Mouse (Mus musculus) retina, postnatal 1 day (tissue): ENCODE results near the gene Gtdc1.

Experiments used
- DNase-seq: peaks from one replicate; pipeline ENCODE4 v3.0.0-alpha.2; 2012

The Gtdc1 gene

DNA sequence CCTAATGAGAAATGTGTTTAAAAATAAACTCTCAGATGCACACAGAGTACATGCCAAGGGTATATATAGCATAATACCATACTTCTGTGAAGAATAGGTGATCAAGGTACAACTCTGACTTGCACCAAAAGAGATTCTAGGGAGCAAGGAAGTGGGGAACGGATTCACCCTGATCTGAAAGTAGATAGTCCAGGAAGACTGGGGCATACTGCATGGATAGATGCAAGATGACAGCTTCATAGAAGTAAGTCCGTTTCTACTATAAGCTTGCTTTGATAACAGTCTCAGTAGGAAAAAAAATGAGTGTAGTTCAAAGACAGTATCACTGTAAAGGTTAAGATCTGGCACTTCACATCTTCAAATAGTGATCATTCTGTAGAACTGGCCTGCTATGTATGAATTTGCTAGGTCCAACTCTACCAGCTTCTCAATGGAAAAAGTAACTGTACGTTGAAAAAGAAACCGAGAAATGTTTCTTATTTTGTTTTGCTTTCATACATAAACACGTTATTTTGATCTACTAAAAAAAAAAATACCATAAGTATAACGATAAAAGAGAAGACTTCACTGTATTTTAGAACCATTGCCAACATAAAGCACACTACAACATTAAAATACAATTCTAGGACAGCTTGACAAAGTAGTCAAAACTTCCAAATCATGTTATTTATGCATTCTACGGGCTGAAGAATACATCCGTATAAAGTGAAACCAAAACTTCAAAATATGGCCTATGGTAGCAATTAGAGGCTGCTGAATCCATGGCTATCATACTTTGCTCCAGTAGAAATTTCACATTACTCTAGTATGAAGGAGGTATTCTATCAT, 4.2 kb downstream of the Gtdc1 start:
- DNase-seq: no peak

- no peak for DNase-seq
Observed at GRCm38 (mm10) chr2:44922500-44922899, 5.0 kb downstream of the Gtdc1 start.

GRCm38 (mm10) chr2:44920471-44920870, 7.0 kb downstream of the Gtdc1 start:
- DNase-seq: no peak

GRCm38 (mm10) chr2:44919326-44919725, 8.1 kb downstream of the Gtdc1 start:
- no peak for DNase-seq

- DNase-seq: no peak
Observed at GRCm38 (mm10) chr2:44918737-44919136, 8.7 kb downstream of the Gtdc1 start.

DNA sequence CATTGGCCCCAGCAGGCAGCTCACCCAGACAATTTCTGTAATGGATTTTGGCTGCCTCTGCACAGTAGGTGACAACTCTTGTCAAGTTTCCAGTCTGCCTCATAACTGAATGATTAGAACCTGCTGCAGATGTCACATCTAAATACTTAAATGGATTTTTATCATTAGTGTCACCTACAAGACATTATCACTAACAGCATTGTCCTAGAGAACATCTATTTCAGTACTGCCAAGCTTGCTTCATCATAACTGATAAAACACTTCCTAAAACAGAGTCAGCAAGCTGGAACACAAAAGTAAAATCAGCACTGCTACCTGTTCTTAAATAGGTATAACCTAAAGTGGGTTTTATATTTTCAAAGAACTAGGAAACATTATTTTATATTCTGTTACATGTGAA, 11.2 kb downstream of the Gtdc1 start:
- no peak for DNase-seq

DNA sequence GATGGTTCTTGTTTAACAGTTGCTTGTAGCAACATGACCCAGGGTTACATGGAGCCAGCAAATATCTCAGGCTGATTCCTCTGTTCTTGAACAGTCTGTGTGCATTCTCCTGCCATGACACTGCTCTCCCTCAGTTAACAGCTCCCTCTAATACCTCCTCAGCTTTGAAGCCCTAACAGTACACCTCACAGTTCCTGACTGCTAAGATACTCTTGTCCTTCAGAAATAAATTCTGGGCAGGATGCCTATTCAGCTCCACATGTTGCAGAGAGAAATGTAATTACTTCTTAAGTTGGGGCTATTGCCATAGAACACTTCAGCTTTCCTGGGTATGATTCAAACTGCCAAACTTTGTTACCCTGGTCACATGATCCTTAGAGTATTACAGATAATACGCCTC, 29.7 kb downstream of the Gtdc1 start:
- DNase-seq: no peak

DNA sequence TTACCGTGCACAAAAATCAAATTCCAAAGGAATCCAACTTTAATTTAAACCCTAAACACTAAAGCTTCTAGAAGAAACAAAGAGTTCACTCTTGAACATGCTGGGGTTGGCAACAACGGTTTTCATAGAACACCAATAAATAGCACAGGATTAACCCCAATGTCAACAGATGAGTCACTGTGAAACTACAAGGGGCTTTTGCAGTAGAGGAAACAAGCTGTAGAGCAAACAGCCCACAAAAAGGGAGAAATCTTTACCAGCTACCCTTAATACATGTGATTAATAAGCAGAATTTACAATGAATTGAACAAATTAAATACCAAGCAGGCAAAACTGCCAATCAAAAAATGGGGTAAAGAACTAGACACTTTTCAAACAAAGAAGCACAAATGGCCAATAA, 53.7 kb downstream of the Gtdc1 start:
- DNase-seq: no peak

- DNase-seq: no peak
Observed at GRCm38 (mm10) chr2:44864726-44865125, 62.7 kb downstream of the Gtdc1 start.

- no peak for DNase-seq
Observed at GRCm38 (mm10) chr2:44854475-44854874, 73.0 kb downstream of the Gtdc1 start.

- no peak for DNase-seq
Observed at GRCm38 (mm10) chr2:44849666-44850065, 77.8 kb downstream of the Gtdc1 start.

DNA sequence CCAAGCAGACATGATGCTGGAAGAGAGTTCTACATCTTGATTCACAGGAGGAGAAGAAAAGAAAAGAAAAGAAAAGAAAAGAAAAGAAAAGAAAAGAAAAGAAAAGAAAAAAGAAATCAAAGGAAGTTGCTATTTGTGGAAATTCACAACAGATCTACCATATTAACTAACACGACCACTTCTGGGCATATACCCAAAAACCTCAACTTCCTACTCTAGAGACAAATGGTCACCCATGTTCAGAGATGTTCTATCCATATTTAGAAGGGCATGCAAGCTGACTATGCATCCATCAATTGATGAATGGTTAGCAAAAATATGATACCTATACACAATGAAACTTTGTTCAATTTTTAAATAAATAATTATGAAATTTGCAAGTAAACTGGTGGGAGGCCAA, 79.3 kb downstream of the Gtdc1 start:
- no peak for DNase-seq

DNA sequence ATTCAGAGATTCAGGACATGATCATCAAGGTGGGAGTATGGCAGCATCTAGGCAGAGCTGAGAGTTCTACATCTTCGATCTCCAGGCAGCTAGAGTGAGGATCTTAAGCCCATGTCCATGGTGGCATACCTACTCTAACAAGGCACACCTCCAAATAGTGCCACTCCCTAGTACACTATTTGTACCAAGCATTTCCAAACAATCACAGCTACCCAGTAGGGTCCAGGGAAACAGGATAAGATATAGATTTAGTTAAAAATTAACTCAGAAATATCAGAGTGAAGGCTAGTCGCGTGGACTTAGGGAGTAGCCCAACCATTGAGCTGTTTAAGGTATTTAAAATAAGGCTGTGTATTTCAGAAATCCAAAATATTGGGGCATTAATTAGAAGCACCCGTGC, 82.0 kb downstream of the Gtdc1 start:
- no peak for DNase-seq

DNA sequence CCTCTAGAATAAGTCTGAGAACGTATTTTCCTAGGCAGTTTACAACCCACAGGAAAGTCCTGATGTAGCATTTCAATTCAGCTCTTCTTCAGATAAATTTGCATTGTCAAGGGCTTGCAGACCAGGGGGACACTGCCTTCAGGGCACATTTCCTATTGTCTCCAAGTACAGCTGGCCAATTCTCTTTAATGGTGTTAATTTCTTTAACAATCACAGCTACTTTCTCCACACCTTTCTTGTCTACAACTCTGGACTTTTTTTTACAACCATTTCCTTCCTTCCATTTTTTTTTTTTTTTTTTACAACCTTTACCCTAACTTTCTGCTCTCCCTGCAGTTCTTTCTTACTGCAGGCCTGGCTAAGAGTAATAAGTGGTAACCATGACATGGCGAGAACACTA, 97.7 kb downstream of the Gtdc1 start:
- no peak for DNase-seq

- no peak for DNase-seq
Observed at GRCm38 (mm10) chr2:44829346-44829745, 98.1 kb downstream of the Gtdc1 start.

DNA sequence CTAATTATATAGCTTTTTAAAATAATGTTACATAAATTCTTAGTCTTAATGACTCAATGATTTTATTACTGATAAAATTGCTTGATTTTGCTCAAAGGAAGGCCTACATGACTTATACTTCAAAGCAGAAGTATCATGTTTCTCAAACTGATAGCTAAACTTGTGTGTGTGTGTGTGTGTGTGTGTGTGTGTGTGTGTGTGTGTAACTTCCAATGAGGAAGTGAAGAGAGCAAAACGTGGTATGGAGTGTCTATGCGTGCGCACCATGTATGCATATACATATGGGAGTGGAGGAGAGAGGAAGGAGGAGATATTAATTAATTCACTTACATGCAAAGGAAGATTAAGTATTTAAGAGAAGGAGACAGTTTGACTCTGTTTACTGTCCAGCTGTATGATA, 100.8 kb downstream of the Gtdc1 start:
- DNase-seq: no peak

- no peak for DNase-seq
Observed at GRCm38 (mm10) chr2:44817787-44818186, 109.7 kb downstream of the Gtdc1 start.

GRCm38 (mm10) chr2:44813729-44814128, 113.7 kb downstream of the Gtdc1 start:
- no peak for DNase-seq

- DNase-seq: no peak
Observed at GRCm38 (mm10) chr2:44804497-44804896, 123.0 kb downstream of the Gtdc1 start.

DNA sequence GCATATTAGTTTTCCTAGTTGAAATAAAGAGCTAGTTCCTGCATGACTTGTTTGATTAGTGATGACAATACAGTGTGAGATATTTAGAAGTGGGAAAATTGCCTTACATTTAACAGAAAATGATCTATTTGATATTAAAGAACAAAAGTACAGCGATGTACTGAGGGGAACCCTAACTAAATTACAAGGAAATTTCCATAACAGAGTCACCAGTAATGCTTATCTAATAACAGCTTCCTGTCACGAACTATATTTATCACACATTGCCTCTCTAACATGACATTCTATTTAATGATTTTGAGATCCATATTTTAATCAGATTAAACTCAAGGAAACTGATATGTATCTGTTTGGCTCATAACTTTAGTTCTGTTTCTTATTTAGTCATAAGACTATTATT, 126.1 kb downstream of the Gtdc1 start:
- no peak for DNase-seq

- no peak for DNase-seq
Observed at GRCm38 (mm10) chr2:44791840-44792239, 135.6 kb downstream of the Gtdc1 start.

DNA sequence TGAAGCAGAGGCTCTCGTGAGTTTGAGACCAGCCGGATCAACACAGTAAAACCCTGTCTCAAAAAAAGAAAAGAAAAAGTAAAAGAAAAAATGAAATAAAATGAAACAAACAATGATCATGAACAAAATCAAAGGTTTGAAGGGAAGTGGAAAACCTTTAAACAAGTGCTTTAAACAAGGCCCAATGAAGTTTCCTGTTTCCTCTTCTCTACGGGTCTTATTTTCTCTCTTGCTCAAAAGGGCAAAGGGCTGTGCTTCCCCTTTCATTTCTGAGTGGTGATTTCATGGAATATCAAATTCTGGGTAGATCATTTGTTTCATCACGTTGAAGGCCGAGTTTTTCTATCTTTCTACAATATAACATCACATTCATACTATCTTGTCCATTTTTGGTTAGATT, 136.3 kb downstream of the Gtdc1 start:
- no peak for DNase-seq

GRCm38 (mm10) chr2:44782746-44783145, 144.7 kb downstream of the Gtdc1 start:
- DNase-seq: no peak

- no peak for DNase-seq
Observed at GRCm38 (mm10) chr2:44780961-44781360, 146.5 kb downstream of the Gtdc1 start.

DNA sequence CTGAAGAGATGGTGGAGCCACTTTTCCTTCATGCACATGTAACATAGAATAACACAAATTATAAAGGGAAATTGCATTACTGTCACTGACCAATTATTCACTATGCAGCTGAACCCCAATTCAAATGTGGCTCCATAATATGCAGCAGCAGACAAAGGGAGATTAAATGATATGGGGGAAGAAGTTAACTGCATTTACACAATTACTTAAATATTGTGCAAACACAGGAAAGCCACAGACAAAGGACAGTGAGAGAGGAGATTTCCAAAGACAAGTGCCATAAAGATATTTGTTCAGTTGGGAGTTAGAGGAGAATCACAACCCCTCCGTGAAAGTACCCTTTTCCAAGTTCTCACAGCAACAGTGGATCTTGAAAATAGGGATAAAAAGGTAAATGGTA, 163.6 kb downstream of the Gtdc1 start:
- no peak for DNase-seq
